Mouse (Mus musculus): ENCODE data around the gene Cop1. TPM values are rescaled to one million over a fixed set of nuclear protein-coding genes. Genes with fewer than 3 reads are reported as not detected.
A peak's percentile ranks its signal among the peaks of the same experiment; 100 is the strongest.

Cop1 gene
- polyA plus RNA-seq, 1 experiment = 122 TPM

GRCm38 (mm10) chr1:159233426-159233825, 1.3 kb downstream of the Cop1 start:
- Histone ChIP-seq H3K4me3 (ENCODE audit: insufficient read depth, low read length) (peak overlapping the region; percentile 98), H3K4me1 (ENCODE audit: control insufficient read depth, insufficient read depth, low read length) (peaks cover 13% of the 10 kb centered on the region), H3K27ac (ENCODE audit: insufficient read depth, low read depth, low read length) (peak overlapping the region; percentile 81)
- TF ChIP-seq POLR2A (IDR thresholded peaks at IDR 0.05; ENCODE audit: borderline replicate concordance, low read depth, low read length) (no peak), CTCF (IDR thresholded peaks at IDR 0.05; ENCODE audit: low read depth, low read length) (no peak)

DNA sequence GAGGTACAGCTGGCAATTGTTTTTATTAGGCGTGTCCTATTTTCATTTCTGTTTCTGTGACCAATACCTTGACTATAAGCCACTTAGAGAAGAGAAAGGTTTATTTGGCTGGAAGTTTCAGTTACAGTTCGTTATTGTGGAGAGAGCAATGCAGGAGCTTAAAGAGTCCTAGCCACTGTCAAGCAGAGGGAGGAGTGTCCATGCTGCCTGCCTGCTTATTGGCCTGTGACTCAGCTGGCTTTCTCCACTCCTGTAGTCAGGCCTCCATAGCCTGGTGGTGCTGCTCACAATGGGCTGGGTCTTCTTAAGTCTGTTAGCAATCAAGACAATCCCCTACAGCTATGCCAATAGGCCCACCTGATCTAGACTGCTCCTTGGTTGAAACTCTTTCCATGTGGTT, 2.4 kb downstream of the Cop1 start:
- Histone ChIP-seq H3K27ac (ENCODE audit: insufficient read depth, low read depth, low read length) (no peak overlapping the region), H3K4me1 (ENCODE audit: control insufficient read depth, insufficient read depth, low read length) (peaks cover 13% of the 10 kb centered on the region), H3K4me3 (ENCODE audit: insufficient read depth, low read length) (no peak overlapping the region)
- TF ChIP-seq POLR2A (IDR thresholded peaks at IDR 0.05; ENCODE audit: borderline replicate concordance, low read depth, low read length) (no peak), CTCF (IDR thresholded peaks at IDR 0.05; ENCODE audit: low read depth, low read length) (no peak)

GRCm38 (mm10) chr1:159235674-159236073, 3.6 kb downstream of the Cop1 start:
- Histone ChIP-seq H3K4me1 (ENCODE audit: control insufficient read depth, insufficient read depth, low read length) (peaks cover 13% of the 10 kb centered on the region), H3K4me3 (ENCODE audit: insufficient read depth, low read length) (no peak overlapping the region), H3K27ac (ENCODE audit: insufficient read depth, low read depth, low read length) (no peak overlapping the region)
- no peak for TF ChIP-seq POLR2A (IDR thresholded peaks at IDR 0.05; ENCODE audit: borderline replicate concordance, low read depth, low read length)
- no peak for TF ChIP-seq CTCF (IDR thresholded peaks at IDR 0.05; ENCODE audit: low read depth, low read length)

- peaks cover 13% of the 10 kb centered on the region for H3K4me1 ChIP-seq (ENCODE audit: control insufficient read depth, insufficient read depth, low read length)
- no peak for TF ChIP-seq CTCF (IDR thresholded peaks at IDR 0.05; ENCODE audit: low read depth, low read length)
- TF ChIP-seq POLR2A (IDR thresholded peaks at IDR 0.05; ENCODE audit: borderline replicate concordance, low read depth, low read length) = no peak
- H3K4me3 ChIP-seq (ENCODE audit: insufficient read depth, low read length) = no peak overlapping the region
- H3K27ac ChIP-seq (ENCODE audit: insufficient read depth, low read depth, low read length) = no peak overlapping the region
Measured at GRCm38 (mm10) chr1:159238147-159238546, 6.0 kb downstream of the Cop1 start.

GRCm38 (mm10) chr1:159250320-159250719, 18.2 kb downstream of the Cop1 start:
- TF ChIP-seq CTCF (IDR thresholded peaks at IDR 0.05; ENCODE audit: low read depth, low read length) (no peak), POLR2A (IDR thresholded peaks at IDR 0.05; ENCODE audit: borderline replicate concordance, low read depth, low read length) (no peak)
- H3K27ac ChIP-seq (ENCODE audit: insufficient read depth, low read depth, low read length) = no peak overlapping the region
- H3K4me3 ChIP-seq (ENCODE audit: insufficient read depth, low read length) = no peak overlapping the region
- H3K4me1 ChIP-seq (ENCODE audit: control insufficient read depth, insufficient read depth, low read length) = peaks cover 3% of the 10 kb centered on the region

- no peak overlapping the region for H3K4me3 ChIP-seq (ENCODE audit: insufficient read depth, low read length)
- peaks cover 12% of the 10 kb centered on the region for H3K4me1 ChIP-seq (ENCODE audit: control insufficient read depth, insufficient read depth, low read length)
- H3K27ac ChIP-seq (ENCODE audit: insufficient read depth, low read depth, low read length) = no peak overlapping the region
- TF ChIP-seq POLR2A (IDR thresholded peaks at IDR 0.05; ENCODE audit: borderline replicate concordance, low read depth, low read length) = no peak
- no peak for TF ChIP-seq CTCF (IDR thresholded peaks at IDR 0.05; ENCODE audit: low read depth, low read length)
Measured at GRCm38 (mm10) chr1:159253078-159253477, 21.0 kb downstream of the Cop1 start.

- no peak overlapping the region for H3K4me3 ChIP-seq (ENCODE audit: insufficient read depth, low read length)
- no peak overlapping the region for H3K27ac ChIP-seq (ENCODE audit: insufficient read depth, low read depth, low read length)
- TF ChIP-seq CTCF (IDR thresholded peaks at IDR 0.05; ENCODE audit: low read depth, low read length) (no peak), POLR2A (IDR thresholded peaks at IDR 0.05; ENCODE audit: borderline replicate concordance, low read depth, low read length) (no peak)
- peaks cover 12% of the 10 kb centered on the region for H3K4me1 ChIP-seq (ENCODE audit: control insufficient read depth, insufficient read depth, low read length)
Measured at GRCm38 (mm10) chr1:159254906-159255685, 23.0 kb downstream of the Cop1 start.

DNA sequence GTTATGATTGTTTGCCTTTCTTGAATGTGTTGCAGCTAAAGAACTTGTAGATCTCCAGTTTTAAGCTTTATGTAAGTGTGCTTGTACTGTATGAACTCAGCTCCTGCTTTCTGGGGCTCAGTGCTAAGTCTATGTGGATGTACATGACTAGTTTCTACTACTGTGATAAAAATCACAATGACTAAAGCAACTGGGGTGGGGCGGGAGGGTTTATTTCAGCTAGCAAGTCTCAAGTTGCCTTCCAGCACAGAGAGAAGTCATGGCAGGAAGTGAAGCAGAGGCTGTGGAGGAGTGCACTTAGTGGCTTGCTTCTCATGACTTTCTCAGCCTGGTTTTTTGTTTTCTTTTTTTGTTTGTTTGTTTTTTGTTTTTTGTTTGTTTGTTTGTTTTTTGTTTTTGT, 24.4 kb downstream of the Cop1 start:
- Histone ChIP-seq H3K4me3 (ENCODE audit: insufficient read depth, low read length) (no peak overlapping the region), H3K4me1 (ENCODE audit: control insufficient read depth, insufficient read depth, low read length) (peaks cover 12% of the 10 kb centered on the region), H3K27ac (ENCODE audit: insufficient read depth, low read depth, low read length) (no peak overlapping the region)
- TF ChIP-seq CTCF (IDR thresholded peaks at IDR 0.05; ENCODE audit: low read depth, low read length) (no peak), POLR2A (IDR thresholded peaks at IDR 0.05; ENCODE audit: borderline replicate concordance, low read depth, low read length) (no peak)

DNA sequence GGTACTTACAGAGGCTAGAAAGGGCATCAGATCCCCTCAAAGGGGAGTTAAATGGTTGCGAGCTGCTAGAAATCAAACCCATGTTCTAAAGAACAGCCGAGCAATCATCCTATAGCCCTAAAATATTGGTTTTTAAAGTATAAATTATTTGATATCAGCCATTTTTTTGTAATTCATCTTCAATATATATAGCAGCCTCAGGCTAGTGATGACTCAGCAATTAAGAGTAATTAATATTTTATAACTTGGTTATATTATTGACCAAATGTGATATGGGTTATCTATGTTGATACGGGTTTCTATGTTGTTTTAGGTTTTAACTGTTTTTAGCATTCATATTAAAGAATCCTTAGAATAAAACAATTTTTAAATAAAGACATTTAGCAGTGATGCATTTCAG, 31.7 kb downstream of the Cop1 start:
- Histone ChIP-seq H3K4me3 (ENCODE audit: insufficient read depth, low read length) (no peak overlapping the region), H3K27ac (ENCODE audit: insufficient read depth, low read depth, low read length) (no peak overlapping the region), H3K4me1 (ENCODE audit: control insufficient read depth, insufficient read depth, low read length) (no peaks in the 10 kb centered on the region)
- TF ChIP-seq POLR2A (IDR thresholded peaks at IDR 0.05; ENCODE audit: borderline replicate concordance, low read depth, low read length) = no peak
- TF ChIP-seq CTCF (IDR thresholded peaks at IDR 0.05; ENCODE audit: low read depth, low read length) = no peak

- TF ChIP-seq POLR2A (IDR thresholded peaks at IDR 0.05; ENCODE audit: borderline replicate concordance, low read depth, low read length) (no peak), CTCF (IDR thresholded peaks at IDR 0.05; ENCODE audit: low read depth, low read length) (no peak; the same call in 1 of the 2 replicates)
- H3K4me1 ChIP-seq (ENCODE audit: control insufficient read depth, insufficient read depth, low read length) = no peaks in the 10 kb centered on the region
- H3K4me3 ChIP-seq (ENCODE audit: insufficient read depth, low read length) = no peak overlapping the region
- no peak overlapping the region for H3K27ac ChIP-seq (ENCODE audit: insufficient read depth, low read depth, low read length)
Measured at GRCm38 (mm10) chr1:159280072-159280471, 48.0 kb downstream of the Cop1 start.

Data from bone marrow macrophage, adult 2 months (primary cell).